Mouse (Mus musculus) E14TG2a.4 (cell line): ENCODE results near the gene Cdc6.
"Not testable (repeated sequence)": the region's sequence is repeated elsewhere in the genome, so short reads cannot be mapped to it uniquely, and the experiment has no call there.

Experiments
- H3K27me3 ChIP-seq: 2 replicates; pipeline ENCODE4 v1.6.1; 2014; ENCODE audit warnings: low read length, control low read depth; ENCODE audit not compliant: insufficient read depth
- H3K36me3 ChIP-seq: 2 replicates; pipeline ENCODE4 v1.6.1; 2014; ENCODE audit warnings: low read length, control low read depth; ENCODE audit not compliant: insufficient read depth
- H3K4me1 ChIP-seq: replicated peaks from 2 replicates; pipeline ENCODE4 v1.6.1; 2014; ENCODE audit warnings: low read depth, low read length, control low read depth
- H3K4me3 ChIP-seq: replicated peaks from 2 replicates; pipeline ENCODE4 v1.5.1; 2014; ENCODE audit warnings: mild to moderate bottlenecking, low read length
- H3K9me3 ChIP-seq: 2 replicates; pipeline ENCODE4 v1.6.1; 2014; ENCODE audit warnings: low read length, control low read depth
- CTCF ChIP-seq: conservative IDR thresholded peaks from 2 replicates; pipeline ENCODE4 v1.5.1; 2014; ENCODE audit warnings: low read length
- NANOG ChIP-seq: IDR thresholded peaks from 2 replicates; pipeline ENCODE4 v1.6.1; 2014; ENCODE audit warnings: borderline replicate concordance, low read length, mixed read lengths
- POU5F1 ChIP-seq: IDR thresholded peaks from 2 replicates; pipeline ENCODE4 v1.6.1; 2014; ENCODE audit warnings: low read length, borderline replicate concordance

Cdc6 gene

GRCm38 (mm10) chr11:98904577-98904976, 3.0 kb upstream of the Cdc6 start:
- Histone ChIP-seq H3K4me1 (peaks cover 91% of the 10 kb centered on the region), H3K36me3 (peaks cover 48% of the 10 kb centered on the region), H3K9me3 (no peaks in the 10 kb centered on the region), H3K4me3 (no peak overlapping the region), H3K27me3 (no peaks in the 10 kb centered on the region)
- TF ChIP-seq POU5F1 (no peak), CTCF (no peak), NANOG (no peak)

GRCm38 (mm10) chr11:98905033-98905432, 2.6 kb upstream of the Cdc6 start:
- Histone ChIP-seq H3K36me3 (peaks cover 47% of the 10 kb centered on the region), H3K4me3 (no peak overlapping the region), H3K27me3 (no peaks in the 10 kb centered on the region), H3K9me3 (no peaks in the 10 kb centered on the region), H3K4me1 (peaks cover 91% of the 10 kb centered on the region)
- TF ChIP-seq NANOG (no peak), CTCF (no peak), POU5F1 (no peak)

GRCm38 (mm10) chr11:98905583-98905982, 2.0 kb upstream of the Cdc6 start:
- Histone ChIP-seq H3K4me1 (peaks cover 91% of the 10 kb centered on the region), H3K27me3 (no peaks in the 10 kb centered on the region), H3K36me3 (peaks cover 47% of the 10 kb centered on the region), H3K9me3 (no peaks in the 10 kb centered on the region), H3K4me3 (no peak overlapping the region)
- TF ChIP-seq NANOG (no peak), CTCF (no peak), POU5F1 (no peak)

GRCm38 (mm10) chr11:98907063-98907436, 551 bp upstream of the Cdc6 start:
- peaks cover 49% of the 10 kb centered on the region for H3K36me3 ChIP-seq
- no peak overlapping the region; the same call in 1 of the 2 replicates for H3K4me3 ChIP-seq
- peaks cover 88% of the 10 kb centered on the region for H3K4me1 ChIP-seq
- no peak for TF ChIP-seq POU5F1
- no peak for TF ChIP-seq NANOG
- no peak for TF ChIP-seq CTCF
- H3K9me3 ChIP-seq: no peaks in the 10 kb centered on the region
- H3K27me3 ChIP-seq: no peaks in the 10 kb centered on the region

GRCm38 (mm10) chr11:98909654-98910053, 2.1 kb downstream of the Cdc6 start:
- peaks cover 62% of the 10 kb centered on the region for H3K4me1 ChIP-seq
- no peak for TF ChIP-seq POU5F1
- no peak for TF ChIP-seq NANOG
- TF ChIP-seq CTCF: peak; percentile 29
- H3K4me3 ChIP-seq: peak overlapping the region; percentile 91; the same call in 1 of the 2 replicates
- H3K9me3 ChIP-seq: no peaks in the 10 kb centered on the region
- peaks cover 70% of the 10 kb centered on the region for H3K36me3 ChIP-seq
- no peaks in the 10 kb centered on the region for H3K27me3 ChIP-seq

GRCm38 (mm10) chr11:98910415-98910814, 2.8 kb downstream of the Cdc6 start:
- 0 out of 2 replicates have a peak overlapping the region, but pooled peaks have one; percentile 23 for H3K4me3 ChIP-seq
- no peaks in the 10 kb centered on the region for H3K9me3 ChIP-seq
- TF ChIP-seq POU5F1: no peak
- no peak for TF ChIP-seq NANOG
- TF ChIP-seq CTCF: no peak
- peaks cover 54% of the 10 kb centered on the region for H3K4me1 ChIP-seq
- peaks cover 73% of the 10 kb centered on the region for H3K36me3 ChIP-seq
- no peaks in the 10 kb centered on the region for H3K27me3 ChIP-seq

- TF ChIP-seq CTCF (no peak), POU5F1 (no peak), NANOG (no peak)
- Histone ChIP-seq H3K9me3 (no peaks in the 10 kb centered on the region), H3K27me3 (no peaks in the 10 kb centered on the region), H3K4me1 (peaks cover 43% of the 10 kb centered on the region), H3K36me3 (peaks cover 80% of the 10 kb centered on the region), H3K4me3 (no peak overlapping the region)
Measured at GRCm38 (mm10) chr11:98911498-98911897, 3.9 kb downstream of the Cdc6 start.

- Histone ChIP-seq H3K27me3 (no peaks in the 10 kb centered on the region), H3K9me3 (no peaks in the 10 kb centered on the region), H3K4me3 (no peak overlapping the region), H3K36me3 (peaks cover 99% of the 10 kb centered on the region), H3K4me1 (peaks cover 45% of the 10 kb centered on the region)
- no peak for TF ChIP-seq NANOG
- TF ChIP-seq CTCF: no peak
- TF ChIP-seq POU5F1: no peak
Measured at GRCm38 (mm10) chr11:98914196-98914595, 6.6 kb downstream of the Cdc6 start.

- peak; percentile 52 for TF ChIP-seq CTCF
- Histone ChIP-seq H3K36me3 (peaks cover 100% of the 10 kb centered on the region), H3K4me1 (peaks cover 32% of the 10 kb centered on the region)
- not testable (repeated sequence) for H3K4me3 ChIP-seq, H3K9me3 ChIP-seq, H3K27me3 ChIP-seq
Measured at GRCm38 (mm10) chr11:98916376-98916775, 8.8 kb downstream of the Cdc6 start.
